Mouse (Mus musculus): ENCODE measurements around the gene Casp12. TPM values are rescaled to one million over a fixed set of nuclear protein-coding genes. Genes with fewer than 3 reads are reported as not detected.

Casp12 gene
- 6.5 and 7.7 TPM in 2 replicates for polyA plus RNA-seq (2015; fragmentation: Nextera tagmentation; extraction: Ambion mirVana)

DNA sequence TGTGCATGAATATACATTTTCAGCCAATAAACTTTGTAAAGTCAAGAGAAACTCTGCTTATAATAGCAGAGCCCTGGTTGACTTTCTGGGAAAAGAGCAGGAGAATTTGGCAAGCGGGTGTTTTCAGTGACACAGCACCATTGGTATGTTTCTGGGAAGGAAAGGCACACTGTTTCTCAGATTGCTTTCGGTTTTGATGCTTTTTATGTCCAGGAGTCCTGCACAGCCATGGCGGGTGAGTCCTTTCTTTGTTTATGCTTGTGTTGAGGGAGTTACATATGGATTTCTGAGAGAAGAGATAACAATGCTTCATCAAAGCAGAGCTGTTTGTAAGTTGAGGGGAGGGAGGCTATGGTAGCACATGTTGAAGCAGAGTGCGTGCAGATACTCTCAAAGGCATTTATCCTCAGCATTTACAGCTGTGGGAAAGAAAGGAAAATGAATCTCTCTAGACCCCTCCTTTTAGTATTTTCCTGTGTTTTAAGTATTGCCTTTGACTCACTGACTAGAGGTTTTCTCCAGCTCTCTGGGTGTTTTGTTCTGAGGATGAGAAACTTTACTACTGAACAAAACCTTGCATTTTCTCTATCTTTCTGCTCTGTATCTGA, at the start of gene Casp12:
Gene Casp12 (plus strand): TSS at position 140 of the 608 bp plus-strand sequence.
- Histone ChIP-seq H3K27me3 (replicated peaks) (no peaks in the 10 kb centered on the region), H3K27ac (peak within 1 kb of the TSS; percentile 65; the same call in 1 of the 2 replicates), H3K4me3 (replicated peaks) (peak within 1 kb of the TSS; percentile 16; the same call in 1 of the 2 replicates), H3K4me1 (no peaks in the 10 kb centered on the region), H3K36me3 (no peaks in the 10 kb centered on the region), H3K9ac (no peak within 1 kb of the TSS), H3K4me2 (peak within 1 kb of the TSS; percentile 25), H3K9me3 (no peaks in the 10 kb centered on the region)
- ATAC-seq (ENCODE audit: insufficient read depth, low FRiP score, low read depth) = no peak; the same call in 1 of the 2 replicates
- WGBS = 22% methylated on average over 4 of the region's 4 CpGs

GRCm38 (mm10) chr9:5296354-5297237, 48.6 kb upstream of the Casp12 start:
- Histone ChIP-seq H3K4me2 (no peak overlapping the region), H3K4me1 (no peaks in the 10 kb centered on the region), H3K27ac (no peak overlapping the region), H3K9me3 (no peaks in the 10 kb centered on the region), H3K27me3 (replicated peaks) (no peaks in the 10 kb centered on the region), H3K36me3 (no peaks in the 10 kb centered on the region), H3K4me3 (replicated peaks) (no peak overlapping the region), H3K9ac (no peak overlapping the region)
- no peak for ATAC-seq (ENCODE audit: insufficient read depth, low FRiP score, low read depth)
- WGBS = 61% methylated on average over 2 of the region's 2 CpGs

DNA sequence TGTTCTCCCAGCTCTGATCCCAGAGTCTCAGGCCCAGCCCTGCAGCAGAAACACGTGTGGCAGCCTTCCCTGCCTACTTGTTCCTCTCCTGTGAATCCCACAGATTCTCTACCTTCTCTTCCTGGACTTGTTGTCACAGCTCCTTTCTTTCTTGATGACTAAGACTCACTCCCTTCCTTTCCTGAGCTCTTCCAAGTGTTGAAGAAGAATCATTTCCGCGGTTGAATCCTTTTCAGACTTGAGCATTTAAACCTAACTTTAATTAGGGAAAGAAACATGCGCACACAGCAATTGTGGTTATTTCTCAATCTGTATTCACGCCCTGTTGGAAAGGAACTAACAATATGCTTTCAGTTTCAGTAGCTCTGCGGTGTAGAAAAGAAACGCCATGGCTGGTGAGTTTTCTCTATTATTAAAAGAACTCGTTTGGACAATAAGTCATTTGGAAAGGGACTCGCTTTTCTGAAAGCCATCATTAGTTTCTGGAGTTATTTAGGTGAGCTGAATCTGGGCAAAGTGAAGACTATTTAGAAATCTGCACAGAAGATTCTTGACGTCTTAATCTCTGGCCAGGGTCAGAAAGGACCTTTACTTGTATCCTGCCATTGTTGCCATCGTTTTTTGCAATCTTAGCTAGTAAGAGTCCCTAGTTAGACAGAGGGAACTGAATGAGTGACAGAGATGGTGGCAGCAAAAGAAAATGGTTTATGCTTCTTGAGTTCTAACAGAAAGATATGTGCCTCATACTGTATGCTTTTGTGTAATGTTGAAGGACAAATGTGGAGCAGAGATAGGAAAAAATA, 46.7 kb upstream of the Casp12 start, which contains the start of gene Casp1:
Gene Casp1 (plus strand): TSS at position 189 of the 803 bp plus-strand sequence.
- no peak within 1 kb of the TSS for H3K9ac ChIP-seq
- no peaks in the 10 kb centered on the region for H3K27me3 ChIP-seq (replicated peaks)
- H3K4me3 ChIP-seq (replicated peaks) = no peak within 1 kb of the TSS
- no peaks in the 10 kb centered on the region for H3K4me1 ChIP-seq
- no peak within 1 kb of the TSS for H3K4me2 ChIP-seq
- H3K9me3 ChIP-seq = no peaks in the 10 kb centered on the region
- WGBS = 74% methylated on average over 11 of the region's 11 CpGs
- H3K36me3 ChIP-seq = no peaks in the 10 kb centered on the region
- no peak for ATAC-seq (ENCODE audit: insufficient read depth, low FRiP score, low read depth)
- H3K27ac ChIP-seq = no peak within 1 kb of the TSS

DNA sequence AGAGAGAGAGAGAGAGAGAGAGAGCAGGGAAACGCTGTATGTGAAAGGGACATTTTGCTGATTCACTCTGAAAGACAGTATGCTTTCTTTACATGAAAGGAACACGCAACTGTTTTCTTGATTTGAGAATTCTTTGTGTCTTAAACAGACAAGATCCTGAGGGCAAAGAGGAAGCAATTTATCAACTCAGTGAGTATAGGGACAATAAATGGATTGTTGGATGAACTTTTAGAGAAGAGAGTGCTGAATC, 46.2 kb upstream of the Casp12 start:
- H3K4me1 ChIP-seq = no peaks in the 10 kb centered on the region
- no peak for ATAC-seq (ENCODE audit: insufficient read depth, low FRiP score, low read depth)
- H3K9ac ChIP-seq = no peak overlapping the region
- no peak overlapping the region for H3K27ac ChIP-seq
- H3K9me3 ChIP-seq = no peaks in the 10 kb centered on the region
- WGBS = 63% methylated on average over 2 of the region's 2 CpGs
- no peak overlapping the region for H3K4me3 ChIP-seq (replicated peaks)
- no peak overlapping the region for H3K4me2 ChIP-seq
- no peaks in the 10 kb centered on the region for H3K36me3 ChIP-seq
- no peaks in the 10 kb centered on the region for H3K27me3 ChIP-seq (replicated peaks)

GRCm38 (mm10) chr9:5308561-5308960, 36.7 kb upstream of the Casp12 start, which contains the start of gene Casp4:
TSS of gene Casp4 (plus strand) at chr9:5308828.
- H3K27me3 ChIP-seq (replicated peaks) = no peaks in the 10 kb centered on the region
- H3K4me2 ChIP-seq = peak within 1 kb of the TSS; percentile 36; the same call in 1 of the 2 replicates
- no peak for ATAC-seq (ENCODE audit: insufficient read depth, low FRiP score, low read depth)
- H3K9ac ChIP-seq = no peak within 1 kb of the TSS
- WGBS = 57% methylated on average over 5 of the region's 5 CpGs
- H3K27ac ChIP-seq = no peak within 1 kb of the TSS
- no peaks in the 10 kb centered on the region for H3K36me3 ChIP-seq
- H3K4me3 ChIP-seq (replicated peaks) = peak within 1 kb of the TSS; percentile 19; the same call in 1 of the 2 replicates
- H3K4me1 ChIP-seq = no peaks in the 10 kb centered on the region
- no peaks in the 10 kb centered on the region for H3K9me3 ChIP-seq

GRCm38 (mm10) chr9:5310112-5310511, 35.1 kb upstream of the Casp12 start:
- Histone ChIP-seq H3K27me3 (replicated peaks) (no peaks in the 10 kb centered on the region), H3K9ac (no peak overlapping the region), H3K27ac (no peak overlapping the region), H3K4me2 (no peak overlapping the region), H3K4me3 (replicated peaks) (no peak overlapping the region), H3K9me3 (no peaks in the 10 kb centered on the region), H3K36me3 (no peaks in the 10 kb centered on the region), H3K4me1 (no peaks in the 10 kb centered on the region)
- ATAC-seq (ENCODE audit: insufficient read depth, low FRiP score, low read depth) = no peak

- H3K4me2 ChIP-seq = no peak overlapping the region
- H3K27ac ChIP-seq = no peak overlapping the region
- no peaks in the 10 kb centered on the region for H3K36me3 ChIP-seq
- no peak for ATAC-seq (ENCODE audit: insufficient read depth, low FRiP score, low read depth)
- no peak overlapping the region for H3K4me3 ChIP-seq (replicated peaks)
- WGBS = 75% methylated on average over 4 of the region's 4 CpGs
- no peak overlapping the region for H3K9ac ChIP-seq
- no peaks in the 10 kb centered on the region for H3K4me1 ChIP-seq
- H3K27me3 ChIP-seq (replicated peaks) = no peaks in the 10 kb centered on the region
- no peaks in the 10 kb centered on the region for H3K9me3 ChIP-seq
Measured at GRCm38 (mm10) chr9:5311435-5311834, 33.8 kb upstream of the Casp12 start.

- no peaks in the 10 kb centered on the region for H3K27me3 ChIP-seq (replicated peaks)
- ATAC-seq (ENCODE audit: insufficient read depth, low FRiP score, low read depth) = no peak
- H3K4me3 ChIP-seq (replicated peaks) = no peak overlapping the region
- H3K27ac ChIP-seq = no peak overlapping the region
- H3K4me1 ChIP-seq = no peaks in the 10 kb centered on the region
- WGBS = 68% methylated on average over 3 of the region's 3 CpGs
- H3K36me3 ChIP-seq = no peaks in the 10 kb centered on the region
- H3K4me2 ChIP-seq = no peak overlapping the region
- H3K9ac ChIP-seq = no peak overlapping the region
- H3K9me3 ChIP-seq = no peaks in the 10 kb centered on the region
Measured at GRCm38 (mm10) chr9:5328204-5328603, 17.0 kb upstream of the Casp12 start.

DNA sequence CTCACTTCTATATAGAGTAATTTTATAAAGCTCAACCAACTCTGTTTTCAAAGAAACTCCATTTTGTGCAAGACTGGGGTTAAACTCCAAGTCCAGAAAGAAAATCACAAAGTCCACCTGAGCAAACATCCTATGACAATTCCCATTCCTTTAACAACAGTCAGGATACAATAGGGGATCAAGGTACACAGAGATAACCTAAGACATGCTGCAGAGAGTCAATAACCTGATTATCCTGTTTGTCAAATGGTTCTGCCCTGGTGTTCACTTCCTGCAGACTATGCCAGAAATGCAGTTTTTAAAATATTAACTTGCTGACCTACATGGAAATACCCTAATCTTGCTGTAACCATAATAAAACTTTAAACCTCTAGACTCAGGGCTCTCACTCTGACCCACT, 12.8 kb upstream of the Casp12 start:
- H3K27ac ChIP-seq = no peak overlapping the region
- no peak overlapping the region for H3K9ac ChIP-seq
- ATAC-seq (ENCODE audit: insufficient read depth, low FRiP score, low read depth) = peak; percentile 56; the same call in 1 of the 2 replicates
- H3K4me3 ChIP-seq (replicated peaks) = no peak overlapping the region
- no peaks in the 10 kb centered on the region for H3K36me3 ChIP-seq
- H3K9me3 ChIP-seq = no peaks in the 10 kb centered on the region
- no peaks in the 10 kb centered on the region for H3K27me3 ChIP-seq (replicated peaks)
- H3K4me1 ChIP-seq = no peaks in the 10 kb centered on the region
- H3K4me2 ChIP-seq = no peak overlapping the region

GRCm38 (mm10) chr9:5333422-5333821, 11.8 kb upstream of the Casp12 start:
- Histone ChIP-seq H3K9me3 (no peaks in the 10 kb centered on the region), H3K4me2 (no peak overlapping the region), H3K4me1 (no peaks in the 10 kb centered on the region), H3K36me3 (no peaks in the 10 kb centered on the region), H3K27ac (no peak overlapping the region), H3K9ac (no peak overlapping the region), H3K27me3 (replicated peaks) (no peaks in the 10 kb centered on the region), H3K4me3 (replicated peaks) (no peak overlapping the region)
- WGBS = 89% methylated on average over 1 of the region's 1 CpGs
- no peak for ATAC-seq (ENCODE audit: insufficient read depth, low FRiP score, low read depth)

DNA sequence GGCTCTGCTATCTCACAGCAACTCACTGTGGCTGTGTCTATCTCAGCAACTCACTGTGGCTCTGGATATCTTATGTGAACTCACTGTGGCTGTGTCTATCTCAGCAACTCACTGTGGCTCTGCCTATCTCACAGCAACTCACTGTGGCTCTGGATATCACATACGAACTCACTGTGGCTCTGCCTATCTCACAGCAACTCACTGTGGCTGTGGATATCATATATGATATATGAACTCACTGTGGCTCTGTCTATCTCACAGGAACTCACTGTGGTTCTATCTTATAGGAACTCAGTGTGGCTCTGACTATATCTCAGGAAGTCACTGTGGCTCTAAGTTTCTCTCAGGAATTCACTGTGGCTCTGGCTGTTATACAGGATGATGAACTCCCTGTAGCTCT, 2.1 kb upstream of the Casp12 start:
- no peaks in the 10 kb centered on the region for H3K27me3 ChIP-seq (replicated peaks)
- no peak for ATAC-seq (ENCODE audit: insufficient read depth, low FRiP score, low read depth)
- no peak overlapping the region for H3K9ac ChIP-seq
- no peaks in the 10 kb centered on the region for H3K4me1 ChIP-seq
- no peaks in the 10 kb centered on the region for H3K9me3 ChIP-seq
- H3K4me3 ChIP-seq (replicated peaks) = no peak overlapping the region
- H3K4me2 ChIP-seq = no peak overlapping the region
- no peaks in the 10 kb centered on the region for H3K36me3 ChIP-seq
- H3K27ac ChIP-seq = no peak overlapping the region
- WGBS = 83% methylated on average over 1 of the region's 1 CpGs

- no peaks in the 10 kb centered on the region for H3K27me3 ChIP-seq (replicated peaks)
- H3K27ac ChIP-seq = no peak overlapping the region
- H3K4me1 ChIP-seq = no peaks in the 10 kb centered on the region
- WGBS = 87% methylated on average over 4 of the region's 4 CpGs
- no peak for ATAC-seq (ENCODE audit: insufficient read depth, low FRiP score, low read depth)
- H3K36me3 ChIP-seq = no peaks in the 10 kb centered on the region
- H3K4me2 ChIP-seq = no peak overlapping the region
- H3K9me3 ChIP-seq = no peaks in the 10 kb centered on the region
- no peak overlapping the region for H3K4me3 ChIP-seq (replicated peaks)
- H3K9ac ChIP-seq = no peak overlapping the region
Measured at GRCm38 (mm10) chr9:5344090-5344489, 1.1 kb upstream of the Casp12 start.

All from stomach, embryonic 15.5 days (tissue).